Mouse (Mus musculus): ENCODE data around the gene Egfl7.

Egfl7 gene

DNA sequence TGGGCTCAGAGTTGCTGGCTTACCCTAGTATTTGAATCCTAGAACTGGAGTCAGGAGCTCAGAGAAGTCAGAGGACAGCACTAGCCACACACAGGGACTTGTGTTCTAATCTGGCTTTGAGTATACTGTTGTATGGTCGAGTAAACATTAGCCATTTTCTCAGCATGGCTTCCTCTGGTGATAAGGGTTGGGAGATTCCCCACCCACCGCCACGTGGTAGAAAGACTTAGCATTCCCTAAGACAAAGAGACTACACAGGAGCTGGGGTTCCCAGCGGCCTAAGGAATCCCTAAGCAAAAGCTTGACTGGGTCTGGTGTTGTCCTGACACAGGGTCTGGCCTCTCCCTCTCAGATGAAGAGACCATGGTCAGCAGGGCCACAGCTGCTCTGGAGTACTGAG lies 3.4 kb upstream of the Egfl7 start:
- no peak for DNase-seq (ENCODE audit: low read depth, low spot score)
- H3K27me3 ChIP-seq (ENCODE audit: control insufficient read depth, insufficient read depth, low read length, poor library complexity, severe bottlenecking): no peaks in the 10 kb centered on the region

DNA sequence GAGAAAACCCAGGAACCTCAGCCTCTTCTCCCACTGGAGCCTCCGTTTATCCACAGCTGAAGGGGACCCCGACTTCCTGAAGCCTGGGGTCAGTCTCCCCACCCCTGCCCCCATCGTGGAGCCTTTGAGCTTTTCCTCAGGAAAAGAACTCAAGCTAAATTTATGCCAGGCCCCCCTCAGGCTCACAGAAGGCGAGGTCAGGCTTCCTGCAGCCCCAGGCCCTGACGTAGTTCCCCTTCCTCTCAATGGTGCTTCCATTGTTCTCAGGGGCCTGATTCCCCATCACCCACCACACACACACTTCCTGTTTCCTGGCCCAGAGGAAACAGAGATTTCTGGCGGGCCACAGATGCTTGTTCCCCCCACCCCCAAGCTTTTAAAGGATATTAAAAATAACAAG lies 1.4 kb upstream of the Egfl7 start:
- DNase-seq (ENCODE audit: low read depth, low spot score): peak; percentile 26
- Histone ChIP-seq H3K27me3 (ENCODE audit: control insufficient read depth, insufficient read depth, low read length, poor library complexity, severe bottlenecking) (no peaks in the 10 kb centered on the region), H3K36me3 (ENCODE audit: control insufficient read depth, insufficient read depth, low read length, poor library complexity, severe bottlenecking) (no peaks in the 10 kb centered on the region)

More for the DNA sequence above, 3.4 kb upstream of the Egfl7 start:
- H3K36me3 ChIP-seq (ENCODE audit: control insufficient read depth, insufficient read depth, low read length, poor library complexity, severe bottlenecking): no peaks in the 10 kb centered on the region

DNA sequence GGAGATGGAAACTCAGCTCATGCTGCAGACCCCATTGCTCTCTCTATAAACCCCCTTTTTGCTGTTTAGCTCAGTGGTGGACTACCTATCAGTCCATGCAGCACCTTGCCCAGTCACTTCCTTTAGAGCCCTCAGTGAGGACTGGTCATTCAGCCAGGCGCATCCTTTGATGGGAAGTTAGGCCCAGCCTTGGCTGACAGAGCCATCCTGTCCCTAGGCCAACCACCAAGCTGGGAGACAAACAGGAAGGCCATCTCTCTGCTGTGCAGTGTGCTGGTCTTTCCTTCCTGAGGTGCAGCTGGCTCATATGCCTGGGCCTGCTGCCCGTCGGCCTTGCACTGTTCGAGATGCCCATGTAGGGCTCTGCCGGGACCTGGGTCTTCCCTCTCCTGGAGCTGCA lies 937 bp downstream of the Egfl7 start:
- Histone ChIP-seq H3K27me3 (ENCODE audit: control insufficient read depth, insufficient read depth, low read length, poor library complexity, severe bottlenecking) (no peaks in the 10 kb centered on the region), H3K36me3 (ENCODE audit: control insufficient read depth, insufficient read depth, low read length, poor library complexity, severe bottlenecking) (no peaks in the 10 kb centered on the region)
- DNase-seq (ENCODE audit: low read depth, low spot score): no peak

DNA sequence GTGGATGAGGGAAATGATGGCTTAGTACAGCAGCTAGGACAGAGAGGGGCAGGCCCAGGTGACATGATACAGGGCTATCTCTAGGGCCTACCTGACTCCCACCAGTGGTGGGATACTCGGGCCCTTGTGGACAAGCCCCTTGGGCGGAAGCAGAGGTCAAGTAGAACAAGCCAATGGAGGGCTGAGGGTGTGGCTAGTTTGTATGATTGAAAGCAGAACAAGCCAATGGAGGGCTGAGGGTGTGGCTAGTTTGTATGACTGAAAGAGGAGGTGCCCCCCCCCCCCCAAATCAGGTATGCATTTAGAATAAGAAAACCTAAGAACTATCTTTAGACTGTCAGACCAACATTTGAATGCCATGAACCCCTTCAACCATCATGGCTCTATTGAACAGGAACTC lies 2.4 kb downstream of the Egfl7 start:
- H3K36me3 ChIP-seq (ENCODE audit: control insufficient read depth, insufficient read depth, low read length, poor library complexity, severe bottlenecking): no peaks in the 10 kb centered on the region
- H3K27me3 ChIP-seq (ENCODE audit: control insufficient read depth, insufficient read depth, low read length, poor library complexity, severe bottlenecking): no peaks in the 10 kb centered on the region
- DNase-seq (ENCODE audit: low read depth, low spot score): peak; percentile 15

DNA sequence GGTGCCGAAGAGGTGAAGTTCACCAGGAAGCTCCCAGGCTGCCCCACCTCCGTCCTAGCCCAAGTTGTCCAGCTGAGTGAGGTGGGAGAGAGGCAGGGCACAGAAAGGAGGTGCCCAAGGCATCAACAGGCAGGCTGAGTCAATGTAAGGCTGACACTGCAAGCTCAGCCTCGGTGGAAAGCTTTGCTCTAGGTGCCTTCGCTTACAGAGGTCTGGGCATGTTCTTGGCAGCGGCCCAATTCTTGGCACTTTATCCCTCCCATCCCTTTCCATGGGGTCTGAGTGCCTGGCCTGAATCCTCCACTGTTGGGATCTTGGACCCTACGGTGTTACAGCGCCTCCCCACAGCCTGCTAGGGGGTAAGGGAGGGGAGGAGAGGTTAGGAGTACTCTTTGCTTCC lies 2.9 kb downstream of the Egfl7 start:
- Histone ChIP-seq H3K36me3 (ENCODE audit: control insufficient read depth, insufficient read depth, low read length, poor library complexity, severe bottlenecking) (no peaks in the 10 kb centered on the region), H3K27me3 (ENCODE audit: control insufficient read depth, insufficient read depth, low read length, poor library complexity, severe bottlenecking) (no peaks in the 10 kb centered on the region)
- DNase-seq (ENCODE audit: low read depth, low spot score): no peak

DNA sequence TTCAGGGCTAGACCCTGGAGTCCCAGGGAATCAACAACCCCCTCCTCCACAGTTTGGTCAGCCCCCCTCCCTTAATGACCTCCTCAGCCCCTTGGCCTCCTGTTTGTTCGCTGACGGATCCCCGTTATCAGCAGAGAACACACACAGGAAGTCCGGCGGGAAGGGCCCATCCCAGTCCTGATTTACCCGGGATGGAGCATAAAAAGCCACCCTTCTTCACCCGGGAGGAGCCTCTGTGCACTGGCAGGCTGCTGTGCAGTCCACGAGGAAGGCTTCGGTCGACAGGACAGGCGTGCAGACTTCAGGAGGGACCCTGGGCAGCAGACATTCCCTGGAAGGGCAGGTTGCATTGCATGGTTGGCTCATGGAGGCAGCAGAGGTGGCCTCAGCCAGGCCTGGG lies 3.8 kb downstream of the Egfl7 start:
- no peak for DNase-seq (ENCODE audit: low read depth, low spot score)
- H3K27me3 ChIP-seq (ENCODE audit: control insufficient read depth, insufficient read depth, low read length, poor library complexity, severe bottlenecking): no peaks in the 10 kb centered on the region

DNA sequence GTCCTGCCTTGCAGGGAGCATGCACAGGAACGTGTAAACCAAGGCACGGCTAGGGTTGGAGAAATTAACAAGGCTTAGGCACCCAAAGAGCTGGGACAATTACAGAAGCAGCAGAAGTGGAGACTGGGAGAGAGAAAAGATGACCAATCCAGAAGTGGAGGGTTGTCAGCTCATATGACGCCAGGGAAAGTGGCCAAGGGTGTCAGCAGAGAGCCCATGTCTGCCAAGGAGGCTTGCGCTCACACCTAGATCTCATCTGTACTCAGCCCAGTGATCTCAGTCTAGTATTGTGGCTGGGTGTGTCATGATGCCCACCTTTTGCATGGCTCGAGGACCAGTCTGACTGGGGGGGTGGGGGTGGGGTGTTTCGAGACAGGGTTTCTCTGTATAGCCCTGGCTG lies 5.9 kb downstream of the Egfl7 start:
- H3K27me3 ChIP-seq (ENCODE audit: control insufficient read depth, insufficient read depth, low read length, poor library complexity, severe bottlenecking): no peaks in the 10 kb centered on the region
- DNase-seq (ENCODE audit: low read depth, low spot score): no peak
- no peaks in the 10 kb centered on the region for H3K36me3 ChIP-seq (ENCODE audit: control insufficient read depth, insufficient read depth, low read length, poor library complexity, severe bottlenecking)

More for the DNA sequence above, 3.8 kb downstream of the Egfl7 start:
- H3K36me3 ChIP-seq (ENCODE audit: control insufficient read depth, insufficient read depth, low read length, poor library complexity, severe bottlenecking): no peaks in the 10 kb centered on the region

DNA sequence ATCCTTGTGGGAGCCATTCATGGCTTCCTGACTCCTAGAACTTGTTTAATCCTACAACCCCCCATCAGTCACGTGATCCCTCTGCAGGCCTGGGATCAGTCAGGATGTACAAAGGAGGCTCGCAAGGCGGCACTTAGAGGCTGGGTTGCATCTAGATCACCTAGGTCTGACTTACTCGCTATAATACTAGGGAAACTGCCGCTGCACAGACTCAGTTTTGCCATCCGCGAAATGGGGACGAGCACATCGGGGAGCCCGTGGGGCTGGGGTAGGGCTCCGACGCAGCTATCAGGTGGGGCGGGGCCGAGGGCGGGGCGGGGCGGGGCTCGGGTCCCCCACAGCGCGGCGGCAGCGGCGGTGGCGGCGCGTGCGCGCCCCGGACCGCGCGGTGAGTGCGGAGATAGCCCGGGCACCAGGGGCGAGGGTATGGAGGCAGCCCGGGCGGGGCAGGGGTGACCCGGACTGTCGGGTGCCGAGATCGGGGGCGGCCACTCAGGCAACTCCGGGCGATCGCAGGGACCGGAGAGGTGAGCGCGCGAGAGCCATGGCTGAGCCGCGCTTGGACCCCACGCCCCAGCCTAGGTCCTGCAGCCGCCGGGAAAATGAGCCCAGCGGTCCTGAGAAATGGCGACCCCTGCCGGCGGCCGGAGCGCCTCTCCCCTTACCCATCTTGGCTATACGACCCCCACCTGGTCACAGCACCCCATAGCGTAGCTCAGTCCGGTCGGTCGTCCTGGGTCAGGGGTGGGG lies 6.7 kb downstream of the Egfl7 start, which contains the start of gene Gm20532:
TSS of gene Gm20532 (plus strand) at position 346 of the 750 bp plus-strand sequence.
- H3K27me3 ChIP-seq (ENCODE audit: control insufficient read depth, insufficient read depth, low read length, poor library complexity, severe bottlenecking): no peaks in the 10 kb centered on the region
- no peaks in the 10 kb centered on the region for H3K36me3 ChIP-seq (ENCODE audit: control insufficient read depth, insufficient read depth, low read length, poor library complexity, severe bottlenecking)
- peak; percentile 51 for DNase-seq (ENCODE audit: low read depth, low spot score)

DNA sequence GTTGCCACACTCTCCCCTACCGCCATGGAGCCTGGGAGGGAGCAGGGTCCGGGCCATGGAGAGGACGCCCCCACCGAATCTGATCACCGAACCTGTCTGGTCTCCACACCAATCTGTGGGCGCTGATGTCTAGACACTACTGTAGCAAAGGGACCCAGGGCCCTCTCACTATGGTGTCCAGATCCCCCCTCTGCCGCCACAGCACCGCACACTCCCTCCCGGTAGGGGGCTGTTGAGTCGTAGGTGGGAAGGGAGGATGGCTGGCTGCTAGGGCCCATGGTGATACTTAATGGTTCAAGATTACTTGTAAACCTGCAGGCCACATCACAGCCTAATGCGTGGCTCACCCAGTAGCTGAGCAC lies 7.2 kb downstream of the Egfl7 start:
- peak; percentile 49 for DNase-seq (ENCODE audit: low read depth, low spot score)
- Histone ChIP-seq H3K36me3 (ENCODE audit: control insufficient read depth, insufficient read depth, low read length, poor library complexity, severe bottlenecking) (no peaks in the 10 kb centered on the region), H3K27me3 (ENCODE audit: control insufficient read depth, insufficient read depth, low read length, poor library complexity, severe bottlenecking) (no peaks in the 10 kb centered on the region)

DNA sequence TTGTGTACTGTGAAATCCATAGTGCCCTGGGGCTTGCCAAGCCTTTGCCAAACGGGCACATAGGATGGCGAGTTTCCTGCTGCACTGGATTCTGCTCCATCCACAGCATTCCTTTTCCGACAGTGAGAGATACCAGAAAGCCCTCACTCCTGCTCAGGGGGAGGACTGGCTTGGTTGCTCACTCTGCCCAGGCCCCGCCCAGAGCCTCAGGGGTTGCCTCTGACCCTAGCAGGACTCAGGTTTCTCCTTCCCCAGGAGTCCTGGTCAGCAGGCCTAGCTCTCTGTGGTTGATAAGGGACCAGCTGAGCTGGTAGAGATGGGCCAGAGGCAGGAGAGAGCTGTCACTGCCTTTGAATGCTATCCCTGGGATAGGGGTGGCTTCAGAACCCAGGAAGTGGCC lies 8.8 kb downstream of the Egfl7 start:
- Histone ChIP-seq H3K36me3 (ENCODE audit: control insufficient read depth, insufficient read depth, low read length, poor library complexity, severe bottlenecking) (no peaks in the 10 kb centered on the region), H3K27me3 (ENCODE audit: control insufficient read depth, insufficient read depth, low read length, poor library complexity, severe bottlenecking) (no peaks in the 10 kb centered on the region)
- DNase-seq (ENCODE audit: low read depth, low spot score): no peak

DNA sequence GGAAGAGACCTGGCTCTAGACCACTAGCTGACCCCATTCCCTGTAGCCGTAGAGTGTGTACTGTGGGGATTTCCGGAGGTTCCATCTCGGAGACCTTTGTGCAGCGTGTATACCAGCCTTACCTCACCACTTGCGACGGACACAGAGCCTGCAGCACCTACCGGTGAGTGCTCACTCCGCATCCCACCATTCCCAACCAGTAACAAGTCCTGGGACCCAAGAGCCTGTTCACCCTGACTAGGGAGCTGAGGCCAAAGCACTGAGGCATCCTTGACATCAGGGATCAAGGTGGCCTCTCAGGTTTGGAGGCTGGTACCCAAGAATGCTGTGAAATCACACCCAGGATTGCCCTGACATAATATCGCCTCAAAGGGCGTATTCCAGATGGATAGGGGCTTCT lies 9.5 kb downstream of the Egfl7 start:
- Histone ChIP-seq H3K27me3 (ENCODE audit: control insufficient read depth, insufficient read depth, low read length, poor library complexity, severe bottlenecking) (no peaks in the 10 kb centered on the region), H3K36me3 (ENCODE audit: control insufficient read depth, insufficient read depth, low read length, poor library complexity, severe bottlenecking) (no peaks in the 10 kb centered on the region)
- no peak for DNase-seq (ENCODE audit: low read depth, low spot score)

DNA sequence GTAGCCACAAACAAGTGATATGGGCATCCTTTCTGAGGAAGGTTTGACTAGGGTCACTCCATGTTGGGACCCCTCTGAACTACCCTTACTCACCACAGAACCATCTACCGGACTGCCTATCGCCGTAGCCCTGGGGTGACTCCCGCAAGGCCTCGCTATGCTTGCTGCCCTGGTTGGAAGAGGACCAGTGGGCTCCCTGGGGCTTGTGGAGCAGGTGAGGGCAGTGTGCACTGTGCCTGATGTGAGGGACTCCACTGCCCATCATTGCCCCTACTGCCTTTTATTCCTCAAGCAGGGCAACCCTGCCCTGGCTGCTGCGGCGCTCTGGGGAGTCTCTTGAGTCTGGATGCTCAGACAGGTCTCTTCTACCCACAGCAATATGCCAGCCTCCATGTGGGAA lies 10.5 kb downstream of the Egfl7 start:
- Histone ChIP-seq H3K27me3 (ENCODE audit: control insufficient read depth, insufficient read depth, low read length, poor library complexity, severe bottlenecking) (no peaks in the 10 kb centered on the region), H3K36me3 (ENCODE audit: control insufficient read depth, insufficient read depth, low read length, poor library complexity, severe bottlenecking) (no peaks in the 10 kb centered on the region)
- no peak for DNase-seq (ENCODE audit: low read depth, low spot score)

DNA sequence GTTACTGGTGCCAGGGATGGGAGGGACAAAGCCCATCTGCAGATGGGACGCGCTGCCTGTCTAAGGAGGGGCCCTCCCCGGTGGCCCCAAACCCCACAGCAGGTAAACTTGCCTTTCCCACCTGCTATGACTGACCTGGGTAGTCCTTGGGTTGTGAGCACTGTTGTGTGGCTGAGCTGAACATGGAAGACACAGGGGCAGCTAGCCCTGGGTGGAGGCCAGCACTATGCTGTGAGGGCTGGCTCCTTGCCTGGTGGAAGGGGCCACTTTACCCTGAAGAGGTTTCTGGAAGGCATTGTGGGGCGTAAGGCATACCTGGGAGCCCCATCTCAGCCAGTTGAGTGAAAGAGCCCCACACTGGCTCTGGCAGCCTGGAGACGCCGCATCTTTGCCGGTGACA lies 11.1 kb downstream of the Egfl7 start:
- Histone ChIP-seq H3K36me3 (ENCODE audit: control insufficient read depth, insufficient read depth, low read length, poor library complexity, severe bottlenecking) (no peaks in the 10 kb centered on the region), H3K27me3 (ENCODE audit: control insufficient read depth, insufficient read depth, low read length, poor library complexity, severe bottlenecking) (no peaks in the 10 kb centered on the region)
- no peak for DNase-seq (ENCODE audit: low read depth, low spot score)

DNA sequence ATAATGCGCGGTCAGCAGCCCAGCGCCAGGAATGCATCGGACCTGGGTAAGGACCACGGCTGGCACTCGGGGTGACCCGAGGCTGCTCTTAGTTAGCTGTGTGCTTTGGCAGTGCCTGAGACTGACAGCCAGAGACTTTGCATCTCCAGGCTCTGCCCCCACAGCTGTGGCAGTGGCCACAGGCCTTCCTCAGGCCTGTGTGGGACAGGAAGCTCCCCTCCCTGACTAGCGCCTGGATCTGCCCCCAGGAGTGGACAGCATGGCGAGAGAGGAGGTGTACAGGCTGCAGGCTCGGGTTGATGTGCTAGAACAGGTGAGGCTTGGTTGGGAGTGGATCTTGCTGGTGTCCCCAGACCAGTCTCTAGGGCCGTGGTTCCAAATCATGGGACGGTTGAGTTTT lies 11.6 kb downstream of the Egfl7 start:
- Histone ChIP-seq H3K36me3 (ENCODE audit: control insufficient read depth, insufficient read depth, low read length, poor library complexity, severe bottlenecking) (no peaks in the 10 kb centered on the region), H3K27me3 (ENCODE audit: control insufficient read depth, insufficient read depth, low read length, poor library complexity, severe bottlenecking) (no peaks in the 10 kb centered on the region)
- DNase-seq (ENCODE audit: low read depth, low spot score): no peak

DNA sequence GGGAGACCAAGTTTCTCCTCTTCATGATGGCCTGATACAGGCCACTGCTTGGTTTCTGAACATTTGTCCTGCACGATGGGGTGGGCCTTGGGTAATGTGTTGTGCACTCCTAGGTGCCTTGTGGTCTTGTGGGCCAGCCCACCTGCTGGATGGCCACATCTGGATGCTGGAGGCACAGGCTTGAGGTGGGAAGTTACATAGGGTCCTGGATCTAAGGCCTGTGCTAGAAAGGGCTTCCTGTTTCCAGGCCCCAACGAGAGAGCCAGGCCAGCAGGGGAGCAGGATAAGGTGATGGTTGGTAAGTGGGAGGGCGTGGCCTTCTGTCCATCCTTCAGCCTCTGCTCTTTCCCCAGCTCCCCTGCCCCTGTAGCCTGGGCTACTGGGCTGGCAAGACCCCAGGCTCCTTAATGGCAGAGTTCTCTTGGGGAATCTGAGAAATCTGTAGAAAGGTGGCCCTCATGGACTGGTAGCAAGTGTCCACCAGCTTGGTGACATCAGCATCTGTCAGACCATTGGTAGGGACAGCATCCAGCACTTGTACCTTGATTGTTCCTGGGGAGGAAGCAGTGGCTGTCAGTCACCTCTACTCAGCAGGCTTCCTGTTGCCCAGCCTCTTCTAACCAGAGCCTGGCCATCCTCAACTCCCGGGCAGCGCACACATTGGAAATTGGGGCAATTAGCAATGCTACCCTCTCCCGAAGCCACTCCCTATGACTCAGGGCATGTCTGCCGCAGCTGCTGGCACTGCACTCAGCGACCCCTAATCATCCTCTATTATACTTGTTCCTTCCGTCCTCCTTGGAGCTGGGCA lies 13.6 kb downstream of the Egfl7 start:
- H3K36me3 ChIP-seq (ENCODE audit: control insufficient read depth, insufficient read depth, low read length, poor library complexity, severe bottlenecking): no peaks in the 10 kb centered on the region
- no peaks in the 10 kb centered on the region for H3K27me3 ChIP-seq (ENCODE audit: control insufficient read depth, insufficient read depth, low read length, poor library complexity, severe bottlenecking)
- no peak for DNase-seq (ENCODE audit: low read depth, low spot score)
